In the genomic region with DNA sequence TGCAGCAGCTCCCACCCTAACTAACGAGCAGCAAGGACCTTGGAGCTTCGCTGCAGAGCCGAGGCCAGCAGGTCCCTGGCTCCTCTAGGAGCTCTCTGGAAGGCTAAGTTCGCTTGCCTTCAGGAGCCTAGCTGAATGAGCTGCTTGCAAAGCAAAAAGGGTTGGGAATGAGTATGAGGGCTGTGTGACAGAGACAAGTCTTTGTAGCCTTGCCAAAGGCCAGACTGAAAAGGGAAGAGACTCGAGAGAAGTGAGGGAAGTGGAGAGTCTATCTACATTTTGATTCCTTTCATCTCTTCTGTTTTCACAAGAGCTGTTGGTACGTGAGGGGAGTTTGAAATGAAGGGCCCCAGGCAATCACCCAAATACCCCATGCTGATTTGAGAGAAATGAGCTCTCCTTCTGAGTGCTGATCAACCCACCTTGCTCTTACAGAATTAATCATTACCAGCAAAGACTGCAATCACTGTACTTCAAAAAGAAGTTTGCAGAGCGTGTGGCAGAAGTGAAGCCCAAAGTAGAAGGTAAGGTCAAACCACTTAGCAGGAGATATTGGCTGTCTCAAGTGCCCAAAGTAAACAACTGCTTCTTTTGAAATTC, we compare ENCODE assay signal across 9 mouse cellular contexts.
DNase-seq lines count a peak whose midpoint lies in the region; ATAC-seq lines count a peak whose summit lies in the region.
"Had no signal": no experiment of that assay in that cellular context is flagged by ENCODE, and none has a peak within 500 bp of the region (broad histone marks: within the 10 kb centered on the region; RNA-seq: fewer than 3 reads in every experiment).

No protein-coding gene starts in this region.

- H3K9me3 ChIP-seq in kidney, embryonic 16.5 days (ENCODE audit: low read length): no peaks in the 10 kb centered on the region
- no peaks in the 10 kb centered on the region for H3K9me3 ChIP-seq in intestine, embryonic 15.5 days
- H3K9me3 ChIP-seq: megakaryocyte, embryonic 14.5 days had no signal

- 51% methylated on average over 7 of the region's 7 CpGs for WGBS in kidney, embryonic 16.5 days
- 48% methylated on average over 7 of the region's 7 CpGs for WGBS in intestine, embryonic 15.5 days

- no peak overlapping the region for H3K9ac ChIP-seq in kidney, embryonic 16.5 days (replicated peaks; ENCODE audit: low read length)
- H3K9ac ChIP-seq in intestine, embryonic 15.5 days: no peak overlapping the region

- H3K4me2 ChIP-seq in kidney, embryonic 16.5 days (replicated peaks; ENCODE audit: low read depth, low read length): no peak overlapping the region
- no peak overlapping the region for H3K4me2 ChIP-seq in intestine, embryonic 15.5 days (replicated peaks)

- no peak overlapping the region for H3K4me3 ChIP-seq in kidney, embryonic 16.5 days (ENCODE audit: low read length)
- no peak overlapping the region for H3K4me3 ChIP-seq in intestine, embryonic 15.5 days (replicated peaks)
- H3K4me3 ChIP-seq: megakaryocyte, embryonic 14.5 days had no signal

- H3K27ac ChIP-seq in kidney, embryonic 16.5 days (ENCODE audit: low read length): peak overlapping the region; percentile 17; the same call in 1 of the 2 replicates
- no peak overlapping the region for H3K27ac ChIP-seq in intestine, embryonic 15.5 days

- H3K27me3 ChIP-seq in kidney, embryonic 16.5 days (ENCODE audit: insufficient read depth, low read length): no peaks in the 10 kb centered on the region
- H3K27me3 ChIP-seq in intestine, embryonic 15.5 days (replicated peaks): no peaks in the 10 kb centered on the region
- H3K27me3 ChIP-seq: megakaryocyte, embryonic 14.5 days had no signal

- ATAC-seq in frontal cortex, adult (ENCODE audit: low TSS enrichment): peak; percentile 15; the same call in 1 of the 2 replicates
- peak; percentile 41; the same call in 1 of the 2 replicates for ATAC-seq in kidney, embryonic 16.5 days (ENCODE audit: low FRiP score, low TSS enrichment)
- no peak for ATAC-seq in intestine, embryonic 15.5 days
- no peak for ATAC-seq in monocyte, adult 5-6 weeks (replicated peaks; ENCODE audit: insufficient number of reproducible peaks, low FRiP score, low TSS enrichment, poor library complexity, severe bottlenecking)

- peaks cover 7% of the 10 kb centered on the region; the same call in 1 of the 2 replicates for H3K36me3 ChIP-seq in kidney, embryonic 16.5 days (ENCODE audit: insufficient read depth, low read length)
- H3K36me3 ChIP-seq in intestine, embryonic 15.5 days: no peaks in the 10 kb centered on the region; the same call in 1 of the 2 replicates

- peaks cover 33% of the 10 kb centered on the region for H3K4me1 ChIP-seq in kidney, embryonic 16.5 days (ENCODE audit: insufficient read depth, low read length)
- H3K4me1 ChIP-seq in intestine, embryonic 15.5 days (replicated peaks): peaks cover 15% of the 10 kb centered on the region

- no peak for DNase-seq in frontal cortex, postnatal 14 days (ENCODE audit: low spot score in 2 of 2)
- DNase-seq in kidney, postnatal 10 days: no peak
- peak; percentile 15 for DNase-seq in adrenal gland, postnatal 25 days
- peak; percentile 48 for DNase-seq in lung, postnatal 10 days

Comparison
In these comparisons a context has a peak if more than half of its experiments do, and no peak if none do; other contexts are left out.
1. ATAC-seq: peak in frontal cortex, adult (single experiment) and kidney, embryonic 16.5 days (single experiment); none in intestine, embryonic 15.5 days (single experiment) and monocyte, adult 5-6 weeks (single experiment).
2. DNase-seq: peak in adrenal gland, postnatal 25 days (single experiment) and lung, postnatal 10 days (single experiment); none in frontal cortex, postnatal 14 days (0 of 2) and kidney, postnatal 10 days (single experiment).